Mouse (Mus musculus) testis, postnatal 10 days (tissue): ENCODE results near the gene Spin2c.
A peak's percentile ranks its signal among the peaks of the same experiment; 100 is the strongest.

ENCODE experiments used
- DNase-seq: peaks from one replicate; pipeline ENCODE4 v3.0.0; 2021; ENCODE audit warnings: low spot score

The Spin2c gene

DNA sequence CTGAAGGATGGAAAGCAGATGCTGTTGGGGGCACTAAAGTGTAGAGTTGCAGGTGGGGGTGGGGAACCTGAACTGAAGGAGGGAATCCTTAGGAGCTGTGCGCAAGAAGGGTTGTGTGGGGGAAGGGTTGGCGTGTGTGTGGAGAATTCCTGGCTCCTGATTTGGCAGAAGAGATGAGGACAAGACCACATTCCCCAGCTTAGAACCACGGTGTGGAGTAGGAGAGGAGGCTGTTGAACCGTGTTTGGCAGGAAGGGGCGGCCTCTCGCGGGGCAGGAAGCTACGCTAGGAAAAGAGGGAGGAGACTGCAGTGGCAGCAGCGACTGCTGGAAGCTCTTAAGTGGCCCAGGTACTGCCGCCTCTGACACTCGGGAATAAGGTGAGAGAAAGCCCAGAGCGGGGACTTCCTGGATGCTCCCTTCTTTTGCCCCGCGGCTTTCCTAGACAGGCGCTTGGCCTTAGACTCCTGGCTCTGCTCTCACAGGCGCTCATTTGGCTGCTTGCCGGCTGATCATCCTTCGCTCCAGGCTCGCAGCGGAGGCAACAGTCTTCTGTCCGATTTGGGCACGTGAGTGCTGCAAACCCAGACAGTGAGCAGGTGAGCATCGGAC lies at the start of gene Spin2c:
Spin2c (plus strand) TSS at position 275 of the 611 bp plus-strand sequence.
- peak; percentile 59 for DNase-seq

GRCm38 (mm10) chrX:153832606-153833005 lies 581 bp downstream of the Spin2c start:
- DNase-seq = no peak
